Mouse (Mus musculus): ENCODE results near the gene Camk1d.

GRCm38 (mm10) chr2:5381712-5382710, 332.3 kb downstream of the Camk1d start:
- TF ChIP-seq POLR2A (IDR thresholded peaks at IDR 0.05; ENCODE audit: control insufficient read depth, extremely low read depth, insufficient read depth, low read length, poor library complexity): no peak
- TF ChIP-seq CTCF (IDR thresholded peaks at IDR 0.05; ENCODE audit: borderline replicate concordance, control insufficient read depth, extremely low read depth, insufficient read depth, low read length, poor library complexity): no peak
